Mouse (Mus musculus) v-Abl transformed pro-B cells (cell line): ENCODE measurements around the gene Bsnd.

Experiments
- in situ Hi-C, 2 experiments: fragments of 400-800 bp; cut with MboI; formaldehyde crosslinking; loops; one replicate each; pipeline ENCODE4 v1.15.1; 2025; ENCODE audit not compliant: unreplicated experiment in 2 of 2

Bsnd gene

GRCm38 (mm10) chr4:106492116-106492515 is at the start of gene Bsnd:
Gene Bsnd, minus strand, starts transcription at chr4:106492283.
- in situ Hi-C loops: no loop called here

GRCm38 (mm10) chr4:106541491-106541890 is 49.4 kb upstream of the Bsnd start:
- in situ Hi-C loops: no loop called here

GRCm38 (mm10) chr4:106539756-106540155 is 47.7 kb upstream of the Bsnd start:
- in situ Hi-C loops: loop anchor here (5.0 to 10.0 kb wide), 2 partner anchors 33 to 55 kb away; no protein-coding TSS in a partner anchor

GRCm38 (mm10) chr4:106534256-106534655 is 42.2 kb upstream of the Bsnd start:
- in situ Hi-C loops: loop anchor here (5.0 to 10.0 kb wide), 3 partner anchors 61 to 173 kb away; no protein-coding TSS in a partner anchor

DNA sequence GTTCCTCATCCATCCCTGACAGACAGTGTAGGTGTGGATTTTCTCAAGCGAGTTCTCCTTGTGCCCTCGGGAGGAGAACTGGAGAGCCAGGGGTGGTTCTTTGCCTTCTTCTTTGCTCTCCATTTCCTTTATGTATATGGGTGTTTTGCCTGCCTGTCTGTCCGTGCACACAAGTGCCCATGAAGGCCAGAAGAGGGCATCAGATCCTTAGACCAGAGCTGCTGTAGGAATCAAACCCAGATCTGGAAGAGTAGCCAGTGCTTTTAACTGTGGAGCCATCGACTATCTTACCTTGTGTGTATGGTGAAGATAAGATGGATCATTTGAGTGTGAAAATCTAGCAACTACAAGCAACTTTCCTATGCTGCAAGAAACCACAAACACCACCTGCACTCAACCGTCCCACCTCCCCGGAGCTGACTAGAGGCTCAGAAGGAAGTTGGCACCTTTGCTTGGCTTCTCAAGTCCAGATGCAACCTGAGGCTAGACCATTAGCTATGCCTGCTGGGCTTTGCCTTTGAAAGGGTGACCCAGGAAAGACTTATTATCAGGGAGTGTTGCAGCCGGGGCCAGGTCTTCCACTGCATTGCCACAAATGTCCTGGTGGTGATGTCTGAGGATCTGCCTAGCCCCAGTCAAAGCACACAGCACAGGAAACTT is 41.5 kb upstream of the Bsnd start:
- in situ Hi-C loops: loop anchor here (5.0 to 10.0 kb wide), 3 partner anchors 61 to 174 kb away; no protein-coding TSS in a partner anchor

- in situ Hi-C loops: loop anchor here (5.0 to 10.0 kb wide), 3 partner anchors 58 to 177 kb away; no protein-coding TSS in a partner anchor
These were observed 38.0 kb upstream of the Bsnd start for GRCm38 (mm10) chr4:106530113-106530482.

DNA sequence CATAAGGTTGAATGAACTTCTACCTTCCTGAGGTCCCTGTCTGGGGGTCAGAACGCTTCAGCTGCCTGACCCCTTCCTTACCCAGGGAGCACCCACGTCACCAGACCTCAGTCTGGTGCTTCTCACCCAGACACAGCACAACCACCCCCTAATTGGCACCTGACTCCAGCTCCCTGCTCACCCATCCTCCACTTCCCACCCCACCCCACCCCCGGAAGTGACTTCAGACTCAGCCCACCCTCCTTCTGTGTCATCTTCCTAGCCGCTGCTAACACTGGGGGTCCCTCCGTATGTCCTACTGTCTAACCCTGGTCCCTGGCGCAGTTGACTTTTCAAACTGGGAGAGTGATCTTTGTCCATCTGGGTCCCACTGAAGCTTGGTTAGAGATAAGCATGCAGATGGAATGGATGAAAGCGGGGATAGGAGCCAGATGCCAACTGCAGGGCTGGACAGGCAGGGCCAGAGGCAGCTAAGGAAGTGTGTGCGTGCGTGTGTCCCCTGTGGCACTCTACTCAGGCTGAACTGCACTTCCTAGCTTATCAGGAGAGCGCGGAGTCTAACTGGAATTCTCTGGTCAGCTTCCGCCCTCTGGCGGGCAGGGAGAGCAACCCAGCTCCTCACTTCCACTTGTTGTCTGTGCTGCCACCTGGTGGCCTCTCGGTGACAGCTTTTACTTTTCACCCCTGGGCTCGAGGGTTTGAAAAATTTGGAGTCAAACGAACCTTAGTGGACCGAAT is 37.5 kb upstream of the Bsnd start:
- in situ Hi-C loops: loop anchor here (5.0 to 10.0 kb wide), 3 partner anchors 57 to 178 kb away; no protein-coding TSS in a partner anchor

- in situ Hi-C loops: loop anchor here in 1 of 2 experiments (5.0 kb wide), 1 partner anchor 56 kb away; no protein-coding TSS in a partner anchor
These were observed 35.9 kb upstream of the Bsnd start for GRCm38 (mm10) chr4:106527856-106528547.

DNA sequence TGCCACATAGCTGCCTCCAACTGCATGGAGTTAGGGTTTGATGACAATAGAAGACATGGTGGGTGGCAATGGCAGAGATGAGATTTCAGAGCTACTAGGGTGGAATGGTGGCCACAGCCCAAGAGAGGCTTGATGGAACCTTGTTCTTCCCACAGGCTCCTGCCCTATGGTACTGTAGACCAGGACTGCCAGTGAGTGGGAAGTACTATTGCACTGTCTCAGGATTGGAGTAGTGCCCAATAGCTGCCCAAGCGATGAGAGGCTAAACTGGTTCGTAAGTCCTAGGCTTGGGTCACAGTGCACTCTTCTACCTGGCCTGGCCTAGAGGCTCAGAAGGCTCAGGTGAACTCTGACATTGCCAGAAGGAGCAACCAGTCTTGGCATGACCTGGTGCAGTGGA is 32.9 kb upstream of the Bsnd start:
- in situ Hi-C loops: loop anchor here in 1 of 2 experiments (5.0 kb wide), 1 partner anchor 53 kb away; no protein-coding TSS in a partner anchor

DNA sequence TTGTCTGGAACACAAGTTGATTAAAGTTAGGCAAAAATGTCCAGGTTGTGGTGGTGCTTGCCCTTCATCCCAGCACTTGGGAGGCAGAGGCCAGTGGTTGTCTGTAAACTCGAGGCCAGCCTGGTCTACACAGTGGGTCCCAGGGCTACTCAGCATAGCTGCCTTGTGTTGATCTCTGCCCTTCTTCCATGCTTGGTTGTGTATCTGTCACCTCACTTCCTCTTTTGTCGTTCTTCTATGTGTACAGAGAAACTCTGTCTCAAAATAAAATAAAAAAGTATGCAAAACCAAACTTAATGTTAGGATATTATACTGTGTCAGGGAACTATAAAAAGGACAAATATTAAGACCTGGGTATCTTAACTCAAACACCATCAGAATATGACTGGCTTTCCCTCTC is 32.0 kb upstream of the Bsnd start:
- in situ Hi-C loops: no loop called here

DNA sequence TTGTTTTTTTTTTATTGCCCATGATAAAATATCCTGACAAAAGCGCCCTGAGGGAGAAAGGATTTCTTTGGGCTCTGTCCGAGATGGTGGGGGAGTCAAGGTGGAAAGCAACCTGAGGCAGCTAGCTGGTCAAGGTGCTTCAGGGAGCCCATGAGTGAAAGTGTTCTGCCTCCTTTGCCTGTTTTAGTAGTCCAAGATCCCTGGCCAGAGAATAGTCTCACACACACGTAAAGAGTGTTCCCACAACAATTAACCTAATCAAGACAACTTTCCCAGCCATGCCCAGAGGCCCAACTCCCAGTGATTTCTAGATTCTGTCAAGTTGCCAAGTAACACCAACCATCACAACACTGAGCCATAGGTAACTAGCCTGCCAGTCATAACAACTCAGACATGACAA is 30.5 kb upstream of the Bsnd start:
- in situ Hi-C loops: no loop called here

GRCm38 (mm10) chr4:106514606-106515005 is 22.5 kb upstream of the Bsnd start:
- in situ Hi-C loops: no loop called here

DNA sequence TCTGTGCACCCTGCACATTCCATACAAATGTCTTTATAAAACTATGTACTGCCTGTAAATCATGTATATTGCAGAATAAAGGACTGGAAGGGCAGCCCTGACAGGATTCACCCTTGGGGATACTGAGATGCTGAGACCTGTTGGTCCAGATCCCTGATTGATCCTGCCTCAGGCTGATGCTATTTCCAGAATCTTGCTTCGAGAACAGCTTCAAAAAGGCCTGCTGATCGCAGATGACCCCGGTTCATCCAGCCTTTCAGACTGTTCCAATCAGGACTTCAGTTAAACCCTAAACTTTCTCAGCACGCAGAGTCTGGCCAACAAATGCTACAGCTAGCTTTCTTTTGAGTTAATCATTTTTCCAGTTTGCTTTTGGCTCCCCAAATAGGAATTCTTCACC is 17.8 kb upstream of the Bsnd start:
- in situ Hi-C loops: no loop called here

GRCm38 (mm10) chr4:106505453-106506058 is 13.5 kb upstream of the Bsnd start:
- in situ Hi-C loops: no loop called here

GRCm38 (mm10) chr4:106503578-106503977 is 11.5 kb upstream of the Bsnd start:
- in situ Hi-C loops: no loop called here

DNA sequence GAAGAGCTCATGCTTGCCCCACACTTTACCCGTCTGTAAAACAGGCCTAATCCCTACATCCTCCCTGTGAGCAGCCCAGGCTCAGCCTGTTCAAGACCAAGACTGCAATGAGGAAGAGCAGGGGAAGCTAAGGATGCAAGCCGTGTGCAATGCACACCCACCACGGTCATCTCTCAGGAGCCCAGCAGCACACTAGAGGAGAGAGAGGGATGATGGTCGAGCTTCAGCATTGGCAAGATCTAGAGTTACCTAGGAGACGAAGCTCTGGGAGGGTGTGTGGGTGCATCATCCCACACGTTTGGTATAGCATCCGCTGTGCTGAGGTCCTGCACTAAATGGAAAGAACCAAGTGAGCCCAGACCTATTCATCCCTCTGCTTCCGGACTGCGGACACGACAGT is 8.0 kb upstream of the Bsnd start:
- in situ Hi-C loops: no loop called here

- in situ Hi-C loops: no loop called here
These were observed 6.4 kb upstream of the Bsnd start for GRCm38 (mm10) chr4:106498471-106498844.

DNA sequence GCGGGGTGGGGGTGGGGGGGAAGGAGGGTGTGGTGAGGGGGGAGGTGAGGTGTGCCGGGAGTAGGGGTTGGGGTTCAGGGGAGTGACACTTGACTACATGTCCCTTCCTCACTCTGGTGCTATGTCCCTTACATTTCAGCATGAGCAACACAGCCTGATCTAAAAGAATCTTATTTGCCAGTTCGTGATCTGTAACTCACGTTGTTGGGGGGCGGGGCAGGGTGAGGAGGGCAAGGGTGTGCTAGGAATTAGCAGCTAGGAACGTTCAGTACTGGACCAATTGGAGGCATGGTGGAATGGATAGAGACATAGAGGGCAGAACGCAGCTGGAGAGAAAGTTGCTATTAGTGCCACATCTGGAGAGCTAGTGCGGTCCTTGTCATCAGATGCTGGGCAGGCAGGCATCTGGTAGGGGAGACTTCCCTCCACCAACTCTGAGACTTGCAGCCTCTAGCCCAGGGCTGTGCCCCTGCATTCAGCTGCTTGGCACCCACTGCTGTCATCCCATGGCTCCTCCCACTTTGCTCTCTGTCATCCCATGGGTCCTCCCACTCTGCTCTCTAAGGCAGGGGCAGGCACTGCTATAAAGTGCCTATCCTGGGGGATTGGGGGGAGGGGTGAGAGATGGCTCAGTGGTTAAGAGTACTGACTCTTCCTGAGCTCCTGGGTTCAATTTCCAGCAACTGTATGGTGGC is 5.8 kb upstream of the Bsnd start:
- in situ Hi-C loops: no loop called here

- in situ Hi-C loops: no loop called here
These were observed 4.8 kb upstream of the Bsnd start for GRCm38 (mm10) chr4:106496833-106497232.

GRCm38 (mm10) chr4:106493639-106494038 is 1.6 kb upstream of the Bsnd start:
- in situ Hi-C loops: no loop called here
